Mouse (Mus musculus) gastrocnemius, adult 18-20 months (tissue): Measurements from ENCODE around the gene Lta. TPM values are rescaled to one million over a fixed set of nuclear protein-coding genes. Genes with fewer than 3 reads are reported as not detected.

ENCODE experiments used
- DNase-seq: peaks from one replicate; pipeline ENCODE4 v3.0.0; 2021; ENCODE audit warnings: low spot score
- long read RNA-seq, 2 experiments: library from polyadenylated mRNA; stranded (forward); transcript quantifications; one replicate each; pipeline ENCODE4 v2.0.0; 2021
- total RNA-seq, 2 experiments: library from RNA; stranded (reverse); gene quantifications; 2 replicates each; pipeline ENCODE4 v1.2.3; 2021

Gene Lta
- under 1 TPM; 0.43 to 0.48 TPM for total RNA-seq
- long read RNA-seq, experiment 1: 0 reads
- long read RNA-seq, experiment 2, partial matches to known transcripts: 1 of 1 reads
- long read RNA-seq, experiment 2, other reads (novel, unspliced or antisense): 0 of 1 reads

DNA sequence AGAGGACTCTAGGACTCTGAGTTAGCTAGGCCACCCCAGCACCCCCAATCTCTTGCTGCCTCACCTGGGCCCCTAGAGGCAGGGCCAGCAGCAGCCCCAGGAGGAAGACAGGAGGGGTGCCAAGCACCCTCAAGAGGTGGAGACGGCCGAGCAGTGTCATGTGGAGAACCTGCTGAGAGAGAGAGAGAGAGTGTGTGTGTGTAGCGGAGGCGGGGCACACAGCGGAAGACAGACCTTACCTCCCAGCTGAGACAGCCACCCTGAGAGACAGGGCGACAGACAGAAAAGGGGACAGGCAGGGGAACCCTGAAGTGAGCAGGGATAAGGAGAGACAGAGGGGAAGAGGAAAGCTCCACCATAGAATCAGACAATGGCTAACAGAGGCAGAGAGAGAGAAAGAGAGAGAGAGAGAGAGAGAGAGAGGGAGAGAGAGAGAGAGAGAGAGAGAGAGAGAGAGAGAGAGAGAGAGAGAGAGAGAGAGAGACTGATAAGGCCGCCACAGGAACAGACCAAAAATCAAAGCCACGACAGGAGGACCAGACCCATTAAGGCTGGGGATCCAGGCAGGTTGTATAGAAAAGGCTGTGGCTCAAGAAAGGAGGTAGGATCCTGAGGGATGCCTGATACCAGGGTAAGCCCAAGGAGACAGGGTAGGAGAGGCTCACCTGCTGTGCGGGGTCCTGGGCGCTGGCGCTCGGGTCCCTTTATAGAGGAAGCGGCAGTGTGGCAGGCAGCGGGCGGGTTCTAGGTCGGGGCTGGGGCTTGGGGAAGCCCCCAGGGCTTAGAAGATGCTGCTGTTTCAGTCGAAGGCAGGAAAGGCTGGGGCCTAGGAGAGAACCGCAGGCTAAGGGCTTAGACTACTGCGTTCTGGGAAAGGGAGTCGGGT lies at the start of gene Lta:
Gene Lta, minus strand, starts transcription at position 858 of the 886 bp plus-strand sequence.
- DNase-seq: no peak

DNA sequence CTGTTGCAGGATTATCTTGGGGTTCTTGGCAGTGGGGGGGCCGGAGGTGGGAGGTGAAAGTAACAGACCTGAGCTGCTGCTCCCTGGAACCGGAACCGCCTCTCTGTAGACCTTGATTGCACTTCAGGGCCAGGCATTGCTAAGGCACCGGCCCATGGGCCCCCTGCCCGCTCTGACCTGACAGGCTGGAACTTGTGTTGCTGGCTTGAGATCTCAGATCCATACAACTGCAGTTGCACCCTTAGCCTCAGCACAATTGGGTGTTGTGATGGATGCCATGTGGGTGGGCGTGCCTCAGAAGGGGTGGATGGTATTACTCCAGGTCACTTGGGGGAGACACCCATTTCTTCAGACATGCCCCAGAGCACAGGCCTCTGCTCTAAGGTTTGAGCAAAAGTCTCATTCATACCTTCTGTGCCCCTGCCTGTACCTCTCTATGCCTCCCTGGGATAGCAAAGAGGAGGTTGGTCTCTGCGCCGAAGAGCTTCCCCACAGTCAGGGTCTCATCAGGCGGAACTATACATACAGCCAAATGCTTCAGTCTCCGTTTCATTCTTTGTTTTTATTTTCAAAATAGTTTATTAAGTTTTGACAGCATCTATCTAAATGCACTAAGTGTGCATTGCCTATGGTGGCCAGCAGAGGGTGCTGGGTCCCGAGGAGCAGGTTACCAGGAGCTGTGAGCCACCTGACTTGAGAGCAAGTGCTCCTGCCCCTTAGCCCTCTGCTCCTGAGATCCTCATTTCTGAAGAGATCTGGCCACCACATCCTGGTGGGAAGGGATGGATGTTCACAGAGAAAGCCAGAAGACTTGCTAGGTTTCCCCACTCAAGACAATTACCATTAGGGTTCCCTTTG lies 49.3 kb upstream of the Lta start:
- peak; percentile 63 for DNase-seq

GRCm38 (mm10) chr17:35253293-35254093 lies 48.3 kb upstream of the Lta start:
- DNase-seq: no peak

- DNase-seq: no peak
Observed at GRCm38 (mm10) chr17:35252619-35253292, 47.6 kb upstream of the Lta start.

GRCm38 (mm10) chr17:35251981-35252380 lies 46.8 kb upstream of the Lta start:
- no peak for DNase-seq

GRCm38 (mm10) chr17:35251162-35251719 lies 46.1 kb upstream of the Lta start:
- no peak for DNase-seq

GRCm38 (mm10) chr17:35250348-35251120 lies 45.4 kb upstream of the Lta start:
- DNase-seq: no peak

- DNase-seq: no peak
Observed at GRCm38 (mm10) chr17:35249451-35250197, 44.5 kb upstream of the Lta start.

GRCm38 (mm10) chr17:35248986-35249385 lies 43.8 kb upstream of the Lta start:
- DNase-seq: no peak

DNA sequence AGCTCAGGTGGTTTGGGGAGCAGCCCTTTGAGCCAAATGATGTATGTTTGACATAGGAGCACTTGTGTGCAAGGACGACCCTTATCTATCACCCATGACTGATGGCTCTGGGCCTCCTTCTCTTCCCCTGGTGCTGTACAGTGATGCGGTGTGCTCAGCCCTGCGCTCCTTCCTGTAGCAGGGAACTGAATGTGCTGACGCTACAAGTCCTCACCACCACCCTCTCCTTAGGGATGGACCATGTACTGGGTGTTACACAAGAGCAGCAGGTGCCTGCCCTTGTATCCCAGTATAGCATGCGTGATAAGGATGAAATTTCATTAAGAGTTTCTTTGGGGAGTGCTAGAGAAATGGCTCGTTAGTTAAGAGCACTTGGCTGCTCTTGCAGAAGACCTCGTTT lies 42.0 kb upstream of the Lta start:
- DNase-seq: no peak

GRCm38 (mm10) chr17:35245731-35246623 lies 40.8 kb upstream of the Lta start:
- DNase-seq: no peak

DNA sequence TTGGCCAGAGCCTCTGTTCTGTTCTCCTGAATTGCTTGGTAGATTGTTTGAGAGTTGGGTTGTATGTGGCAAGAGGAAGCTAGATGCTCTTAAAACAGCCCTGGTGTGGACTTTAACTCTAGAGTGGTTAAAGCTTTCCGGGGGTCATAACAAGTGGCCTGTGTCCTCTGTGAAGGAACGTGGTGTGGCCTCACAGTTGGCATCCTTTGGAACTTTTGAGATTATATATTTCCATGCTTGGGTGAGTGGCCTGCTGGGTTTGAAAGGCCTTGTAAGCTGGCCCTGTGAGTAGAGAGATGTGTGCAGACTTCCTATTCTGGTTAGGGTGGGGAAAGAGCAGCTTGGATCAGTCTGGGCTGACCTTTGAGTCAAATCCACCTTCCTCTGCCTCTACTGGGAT lies 39.8 kb upstream of the Lta start:
- DNase-seq: no peak

GRCm38 (mm10) chr17:35243086-35243485 lies 37.9 kb upstream of the Lta start:
- DNase-seq: peak; percentile 50

DNA sequence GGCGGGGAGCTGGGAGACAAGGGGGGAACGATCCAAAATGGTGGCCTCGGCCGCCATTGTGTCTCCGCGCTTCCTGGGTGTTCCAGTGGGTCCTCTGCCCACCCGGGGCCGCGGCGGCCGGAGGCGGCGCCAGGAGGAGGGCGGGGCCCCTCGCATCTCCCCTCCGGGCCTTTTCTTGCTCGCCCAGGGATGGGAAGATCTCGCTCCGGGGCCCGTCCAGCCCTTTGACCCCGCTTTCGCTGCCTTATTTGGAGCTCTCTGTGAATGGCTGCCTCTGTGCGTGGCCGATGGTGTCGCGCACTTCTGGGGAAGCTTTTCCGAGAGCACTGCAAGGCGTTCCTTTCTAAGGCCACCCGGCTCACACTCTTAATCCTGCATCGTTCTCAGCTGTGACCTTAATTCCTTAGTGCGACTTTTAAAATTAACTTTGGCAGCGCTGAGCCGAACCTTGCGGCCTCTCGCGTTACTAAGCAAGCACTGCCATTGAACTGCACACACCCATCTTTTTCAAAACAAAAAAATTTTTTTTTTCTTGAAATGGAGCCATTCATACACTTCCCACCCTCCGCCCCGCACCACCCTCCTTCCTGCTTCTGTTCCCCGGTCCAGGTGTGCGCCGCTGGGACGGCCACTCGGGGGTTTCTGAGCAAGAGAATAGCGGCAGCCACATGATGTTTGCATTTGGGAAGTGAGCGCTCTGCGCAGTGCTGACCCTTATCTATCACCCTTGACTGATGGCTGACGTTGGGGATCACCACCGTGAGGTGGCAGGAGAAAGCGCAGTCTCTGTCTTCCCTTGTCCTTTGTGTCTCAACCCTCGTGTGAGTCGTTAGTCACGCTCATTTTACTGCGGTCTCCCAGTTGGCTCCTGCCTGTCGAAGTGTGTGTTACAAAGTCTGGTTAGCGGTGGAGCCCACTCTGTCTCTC lies 37.1 kb upstream of the Lta start:
- DNase-seq: no peak

DNA sequence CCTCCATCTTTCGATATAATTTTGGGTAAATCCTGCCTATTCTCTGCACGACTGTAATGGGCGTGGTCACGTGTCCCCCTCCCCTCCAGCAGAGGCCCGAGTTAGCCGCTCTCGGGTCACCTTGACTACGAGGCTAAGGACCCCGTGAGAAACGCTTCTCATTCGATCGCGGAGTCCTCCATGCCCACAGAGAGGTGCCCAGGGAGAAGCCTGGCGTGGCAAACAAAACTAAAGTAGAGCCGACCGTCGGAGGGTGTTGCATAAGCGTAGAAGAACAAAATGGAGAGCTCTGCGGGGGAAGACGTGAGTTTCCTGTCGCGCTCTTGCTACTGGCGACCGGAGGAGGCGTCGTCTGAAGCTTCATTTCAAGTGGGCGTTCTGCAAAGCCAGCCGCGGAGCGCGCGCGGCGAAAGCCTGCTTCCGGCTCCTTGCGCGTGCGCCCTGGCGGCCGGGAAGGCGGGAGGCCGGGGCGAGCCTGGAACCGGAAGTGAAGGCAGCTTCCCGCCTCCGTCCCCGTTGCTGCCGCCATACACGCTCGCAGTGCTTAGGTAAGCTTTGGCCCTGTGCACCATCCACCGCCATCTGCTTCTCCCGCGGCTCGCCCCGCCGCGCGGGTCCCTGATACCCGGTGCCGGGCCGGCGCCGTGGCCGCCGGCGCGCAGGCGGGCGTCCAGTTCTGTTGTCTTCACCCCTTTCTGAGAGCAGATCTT lies 36.3 kb upstream of the Lta start, which contains the start of gene Ddx39b:
Gene Ddx39b, plus strand, starts transcription at position 442 of the 710 bp plus-strand sequence.
- peak; percentile 95 for DNase-seq
